Mouse (Mus musculus) heart, embryonic 16.5 days (tissue): ENCODE measurements around the gene Zfp609. TPM values are rescaled to one million over a fixed set of nuclear protein-coding genes. Genes with fewer than 3 reads are reported as not detected.

Experiments used
- ATAC-seq: fragments of 200-750 bp; cut with Nextera tagmentation; replicated peaks from 2 replicates; pipeline ENCODE4 v1.8.0; 2017; ENCODE audit warnings: moderate number of reproducible peaks; ENCODE audit not compliant: insufficient read depth, low FRiP score; ENCODE audit errors: extremely low read depth
- H3K27ac ChIP-seq: fragments of 300-500 bp; sonication (generic); 2 replicates; pipeline ENCODE4 v1.5.1; 2014; ENCODE audit warnings: mild to moderate bottlenecking, low read length, control low read depth, moderate library complexity
- H3K27me3 ChIP-seq: fragments of 300-500 bp; sonication (generic); 2 replicates; pipeline ENCODE4 v1.6.1; 2014; ENCODE audit warnings: low read length, mixed read lengths; ENCODE audit not compliant: control insufficient read depth, insufficient read depth
- H3K36me3 ChIP-seq: fragments of 300-500 bp; sonication (generic); 2 replicates; pipeline ENCODE4 v1.6.1; 2014; ENCODE audit not compliant: control insufficient read depth, insufficient read depth
- H3K4me1 ChIP-seq: fragments of 300-500 bp; sonication (generic); 2 replicates; pipeline ENCODE4 v1.6.1; 2014; ENCODE audit warnings: low read length, mixed read lengths; ENCODE audit not compliant: control insufficient read depth, insufficient read depth
- H3K4me2 ChIP-seq: fragments of 300-500 bp; sonication (generic); 2 replicates; pipeline ENCODE4 v1.6.1; 2014; ENCODE audit warnings: low read depth, mild to moderate bottlenecking, control low read depth, low read length
- H3K4me3 ChIP-seq: fragments of 300-500 bp; sonication (generic); 2 replicates; pipeline ENCODE4 v1.5.1; 2014; ENCODE audit warnings: mild to moderate bottlenecking, control low read depth, low read length
- H3K9ac ChIP-seq: fragments of 300-500 bp; sonication (generic); 2 replicates; pipeline ENCODE4 v1.6.1; 2014; ENCODE audit warnings: low read length, control low read depth
- H3K9me3 ChIP-seq: fragments of 300-500 bp; sonication (generic); replicated peaks from 2 replicates; pipeline ENCODE4 v1.6.1; 2016; ENCODE audit warnings: low read length; ENCODE audit not compliant: control insufficient read depth
- WGBS: fragments of 180-500 bp; shearing (Covaris S2); extraction: QIAGEN DNeasy Blood & Tissue Kit; methylation state at CpG from one replicate; pipeline ENCODE4 v1.1.7; 2014; 5-methylcytosine and 5-hydroxymethylcytosine counted together
- polyA plus RNA-seq: library from polyadenylated mRNA; unstranded; fragments of >200 nt; fragmentation: Nextera tagmentation; extraction: Ambion mirVana; gene quantifications from 2 replicates; pipeline ENCODE4 v1.2.1, GENCODE M21; 2015

Gene Zfp609
- polyA plus RNA-seq, 1 experiment from 2014 or later: 4.2 TPM

DNA sequence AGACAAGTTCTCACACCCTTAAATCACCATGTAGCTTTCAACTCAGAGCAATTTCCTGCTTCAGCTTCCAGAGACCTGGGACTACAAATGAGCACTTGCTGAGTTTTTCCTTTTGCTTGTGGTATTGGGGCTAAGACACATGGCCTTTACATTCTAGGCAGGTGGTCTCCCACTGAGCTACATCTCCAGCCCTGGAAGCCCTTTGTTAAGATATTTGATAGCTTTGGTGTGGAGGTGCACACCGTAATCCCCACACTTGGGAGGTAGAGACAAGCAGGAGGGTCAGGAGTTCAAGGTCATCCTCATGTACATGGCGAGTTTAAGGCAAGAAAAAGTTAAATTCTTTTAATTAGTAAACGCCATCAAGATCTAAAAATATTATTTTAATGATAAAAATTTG lies 145.2 kb downstream of the Zfp609 start:
- H3K4me1 ChIP-seq: peaks cover 48% of the 10 kb centered on the region
- no peak overlapping the region for H3K27ac ChIP-seq
- ATAC-seq: no peak
- no peaks in the 10 kb centered on the region for H3K9me3 ChIP-seq
- no peak overlapping the region for H3K4me2 ChIP-seq
- 83% methylated on average over 3 of the region's 3 CpGs for WGBS
- no peak overlapping the region for H3K4me3 ChIP-seq
- H3K36me3 ChIP-seq: peaks cover 8% of the 10 kb centered on the region
- H3K27me3 ChIP-seq: no peaks in the 10 kb centered on the region
- H3K9ac ChIP-seq: no peak overlapping the region

DNA sequence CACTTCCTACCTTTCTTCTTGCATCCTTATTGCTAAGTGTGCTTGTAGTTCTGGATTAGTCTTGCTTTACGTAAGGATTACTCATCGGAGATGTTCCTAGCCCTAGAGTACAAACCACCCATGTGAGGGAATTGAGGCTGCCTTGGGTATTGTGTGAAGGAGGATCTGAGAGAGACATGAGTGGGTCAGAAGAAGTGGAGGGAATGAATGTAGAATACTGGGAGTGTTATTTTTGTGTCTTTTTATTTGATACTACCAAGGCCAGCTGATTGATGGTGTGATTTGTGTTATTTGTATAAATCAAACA lies 145.8 kb downstream of the Zfp609 start:
- WGBS: 85% methylated on average over 2 of the region's 2 CpGs
- Histone ChIP-seq H3K4me3 (no peak overlapping the region), H3K9ac (no peak overlapping the region), H3K4me1 (peaks cover 49% of the 10 kb centered on the region), H3K27ac (no peak overlapping the region), H3K36me3 (peaks cover 4% of the 10 kb centered on the region; the same call in 1 of the 2 replicates), H3K9me3 (no peaks in the 10 kb centered on the region), H3K4me2 (no peak overlapping the region; the same call in 1 of the 2 replicates), H3K27me3 (no peaks in the 10 kb centered on the region)
- ATAC-seq: no peak

DNA sequence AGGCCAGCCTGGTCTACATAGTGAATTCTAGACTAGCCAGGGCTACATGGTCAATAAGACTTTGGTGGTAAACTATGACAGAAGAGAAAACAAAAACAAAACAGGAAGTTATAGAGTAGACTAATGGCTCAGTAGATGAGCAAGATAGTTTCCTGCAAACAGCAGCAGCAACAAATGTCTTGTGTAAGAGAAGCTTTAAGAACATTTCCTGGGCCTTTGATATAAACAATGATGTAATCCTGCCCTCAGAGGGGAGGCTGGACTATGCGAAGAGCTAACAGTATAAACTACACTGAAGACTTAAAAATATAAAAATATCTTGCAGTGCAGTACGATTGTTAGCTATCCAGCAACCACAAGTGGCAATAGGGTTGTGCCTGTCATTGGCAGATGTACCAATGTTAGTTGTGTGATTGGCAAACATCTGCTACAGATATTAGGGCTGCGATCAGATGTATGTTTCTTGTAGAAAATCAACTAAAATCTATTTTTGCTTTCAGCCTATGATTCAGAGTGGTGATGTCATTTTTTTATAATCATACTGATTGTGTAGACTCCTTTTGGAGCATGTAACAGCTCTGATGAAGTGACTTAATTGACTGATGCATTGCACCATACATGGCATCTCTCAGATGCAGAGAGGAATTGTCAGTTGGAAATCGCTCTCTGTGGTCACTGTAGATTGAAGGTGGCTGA lies 146.3 kb downstream of the Zfp609 start:
- H3K27ac ChIP-seq: peak overlapping the region; percentile 90; the same call in 1 of the 2 replicates
- H3K4me3 ChIP-seq: no peak overlapping the region
- no peak overlapping the region for H3K9ac ChIP-seq
- H3K4me2 ChIP-seq: no peak overlapping the region; the same call in 1 of the 2 replicates
- H3K9me3 ChIP-seq: no peaks in the 10 kb centered on the region
- peaks cover under 1% of the 10 kb centered on the region; the same call in 1 of the 2 replicates for H3K36me3 ChIP-seq
- no peaks in the 10 kb centered on the region for H3K27me3 ChIP-seq
- ATAC-seq: no peak
- H3K4me1 ChIP-seq: peaks cover 49% of the 10 kb centered on the region
- 66% methylated on average over 4 of the region's 4 CpGs for WGBS

DNA sequence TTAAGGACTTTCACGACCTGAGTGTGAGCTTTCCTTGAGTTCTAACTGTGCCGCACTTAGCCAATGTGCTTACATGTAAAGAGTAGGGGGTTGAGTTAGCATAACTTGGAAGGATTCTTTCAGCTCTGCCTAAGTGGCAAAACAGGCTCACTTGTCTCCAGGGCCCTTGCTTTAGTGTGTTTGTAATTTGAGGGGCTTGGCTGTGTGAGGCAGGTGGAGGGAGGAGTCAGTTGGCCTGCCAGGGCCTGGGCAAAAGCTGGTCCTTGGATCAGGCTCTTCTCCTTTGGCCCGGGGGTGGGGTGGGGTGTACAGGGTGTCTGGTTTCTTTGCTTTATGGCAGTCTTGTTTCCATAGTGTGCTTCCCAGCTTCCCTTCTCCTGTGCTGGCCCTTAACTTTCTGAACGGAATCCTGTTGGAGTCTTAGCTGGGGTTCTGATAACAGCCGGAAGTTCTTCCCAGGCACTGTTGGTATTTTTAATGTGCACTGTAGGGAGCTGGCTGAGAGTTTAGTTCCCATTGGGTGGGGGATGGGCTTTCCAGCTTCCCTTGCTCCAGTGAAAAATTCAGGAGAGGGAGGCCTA lies 148.1 kb downstream of the Zfp609 start:
- H3K27ac ChIP-seq: peak overlapping the region; percentile 90
- no peaks in the 10 kb centered on the region for H3K36me3 ChIP-seq
- peak overlapping the region; percentile 46 for H3K9ac ChIP-seq
- peak overlapping the region; percentile 78 for H3K4me2 ChIP-seq
- no peaks in the 10 kb centered on the region for H3K9me3 ChIP-seq
- ATAC-seq: peak; percentile 14; the same call in 1 of the 2 replicates
- 10% methylated on average over 5 of the region's 5 CpGs for WGBS
- H3K27me3 ChIP-seq: no peaks in the 10 kb centered on the region
- peak overlapping the region; percentile 64 for H3K4me3 ChIP-seq
- peaks cover 52% of the 10 kb centered on the region for H3K4me1 ChIP-seq

DNA sequence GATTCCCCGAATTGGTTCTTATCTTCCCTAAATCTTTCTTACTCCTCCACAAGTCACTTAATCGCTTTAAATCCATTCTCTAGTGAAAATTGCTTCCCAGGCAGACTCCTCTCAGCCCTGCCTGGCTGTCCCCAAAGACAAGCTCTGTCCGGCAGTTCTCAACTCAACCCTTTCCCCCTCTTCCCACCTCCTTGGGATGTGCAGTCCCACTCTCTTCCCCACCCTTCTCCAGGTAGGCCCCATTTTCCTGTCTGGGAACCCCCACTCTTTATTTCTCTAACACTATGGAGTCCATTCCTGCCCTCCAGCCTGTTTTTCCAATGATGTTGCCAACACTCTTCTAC lies 150.3 kb downstream of the Zfp609 start:
- 6% methylated on average over 3 of the region's 3 CpGs for WGBS
- H3K4me2 ChIP-seq: peak overlapping the region; percentile 78
- no peaks in the 10 kb centered on the region for H3K27me3 ChIP-seq
- no peak for ATAC-seq
- peaks cover 57% of the 10 kb centered on the region for H3K4me1 ChIP-seq
- no peaks in the 10 kb centered on the region for H3K9me3 ChIP-seq
- peak overlapping the region; percentile 59 for H3K27ac ChIP-seq
- H3K36me3 ChIP-seq: no peaks in the 10 kb centered on the region
- peak overlapping the region; percentile 82 for H3K9ac ChIP-seq
- peak overlapping the region; percentile 64 for H3K4me3 ChIP-seq

DNA sequence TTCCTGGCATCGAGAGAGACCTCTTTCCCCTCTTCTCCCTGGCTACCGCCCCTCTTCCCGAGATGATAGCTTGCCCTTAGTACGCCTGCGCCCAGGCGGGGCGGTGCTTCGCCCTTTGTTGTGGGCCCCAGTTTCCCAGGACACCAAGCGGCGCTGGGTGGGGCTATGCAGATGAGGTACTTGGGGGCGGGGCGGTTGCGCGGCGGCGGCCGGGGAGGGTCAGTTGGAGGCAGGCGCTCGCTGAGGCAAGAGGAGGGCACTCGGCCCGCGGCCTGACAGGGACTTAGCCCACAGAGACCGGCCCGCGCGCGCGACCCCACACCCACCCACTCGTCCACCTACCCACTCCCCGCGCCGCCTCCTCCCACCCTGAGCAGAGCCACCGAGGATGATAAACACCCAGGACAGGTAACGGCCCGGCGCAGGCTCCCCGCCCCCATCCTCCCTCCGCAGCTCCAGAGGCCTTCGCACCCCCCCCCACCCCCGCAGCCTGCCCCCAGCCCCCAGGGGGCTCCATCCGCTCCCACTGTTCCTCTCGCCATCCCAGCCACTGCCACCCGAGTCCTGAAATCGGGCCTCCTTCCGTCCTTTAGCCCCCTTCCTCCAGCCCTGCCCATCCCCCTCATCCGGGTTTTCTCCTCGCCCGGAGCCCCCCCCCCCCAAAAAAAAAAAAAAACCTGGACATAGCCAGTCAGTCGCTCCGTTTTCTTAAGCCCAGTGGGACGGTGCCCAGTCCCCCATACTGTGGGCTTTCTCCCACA lies 150.8 kb downstream of the Zfp609 start:
- H3K27ac ChIP-seq: peak overlapping the region; percentile 59
- H3K9ac ChIP-seq: peak overlapping the region; percentile 82
- peak; percentile 95 for ATAC-seq
- H3K4me1 ChIP-seq: peaks cover 59% of the 10 kb centered on the region
- H3K4me3 ChIP-seq: peak overlapping the region; percentile 64
- peak overlapping the region; percentile 78 for H3K4me2 ChIP-seq
- H3K9me3 ChIP-seq: no peaks in the 10 kb centered on the region
- WGBS: 1% methylated on average over 41 of the region's 51 CpGs
- H3K36me3 ChIP-seq: no peaks in the 10 kb centered on the region
- H3K27me3 ChIP-seq: no peaks in the 10 kb centered on the region

DNA sequence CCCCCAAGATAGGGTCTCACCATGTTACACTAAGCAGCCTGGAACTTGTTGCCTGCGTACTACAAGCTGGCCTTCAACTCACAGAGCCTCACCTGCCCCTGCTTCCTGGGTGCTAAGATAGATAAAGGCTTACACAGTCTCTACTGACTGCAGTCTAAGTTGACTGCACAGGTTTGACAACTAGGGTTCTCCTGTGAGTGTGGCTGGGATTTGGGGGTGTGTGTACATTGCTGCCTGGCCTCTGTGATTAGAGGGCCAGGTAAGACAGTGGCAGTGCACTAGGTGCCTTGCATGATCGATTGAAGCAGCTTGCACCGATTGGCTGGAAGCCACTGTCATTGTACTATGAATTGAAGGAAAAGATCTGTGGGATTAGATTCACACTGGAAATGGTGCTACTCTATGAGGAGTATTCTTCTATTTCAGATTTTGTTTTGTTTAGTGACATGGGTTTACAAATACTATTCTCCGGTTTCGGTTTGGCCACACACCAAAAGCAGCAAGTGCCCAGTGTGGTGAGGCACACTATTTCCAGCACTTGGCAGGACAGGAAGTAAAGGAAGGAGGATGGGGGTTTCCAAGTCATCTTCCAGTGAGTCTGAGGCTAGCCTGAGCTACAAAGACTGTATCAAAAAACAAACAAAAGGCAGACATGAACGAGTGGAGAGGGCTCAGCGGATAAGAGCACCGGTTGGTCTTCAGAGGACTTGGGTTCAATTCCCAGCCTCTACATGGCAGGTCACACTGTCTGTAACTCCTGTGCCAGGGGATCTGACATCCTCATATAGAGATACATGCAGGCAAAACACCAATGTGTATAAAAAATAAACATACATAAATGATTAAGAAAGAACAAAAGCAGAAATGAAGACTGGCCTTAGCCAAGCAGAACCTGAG lies 151.7 kb downstream of the Zfp609 start:
- WGBS: 48% methylated on average over 8 of the region's 8 CpGs
- H3K9ac ChIP-seq: peak overlapping the region; percentile 64
- H3K4me3 ChIP-seq: peak overlapping the region; percentile 64
- H3K4me2 ChIP-seq: peak overlapping the region; percentile 60
- H3K4me1 ChIP-seq: peaks cover 56% of the 10 kb centered on the region
- H3K36me3 ChIP-seq: no peaks in the 10 kb centered on the region
- H3K27ac ChIP-seq: peak overlapping the region; percentile 55
- no peaks in the 10 kb centered on the region for H3K9me3 ChIP-seq
- H3K27me3 ChIP-seq: no peaks in the 10 kb centered on the region
- no peak for ATAC-seq

DNA sequence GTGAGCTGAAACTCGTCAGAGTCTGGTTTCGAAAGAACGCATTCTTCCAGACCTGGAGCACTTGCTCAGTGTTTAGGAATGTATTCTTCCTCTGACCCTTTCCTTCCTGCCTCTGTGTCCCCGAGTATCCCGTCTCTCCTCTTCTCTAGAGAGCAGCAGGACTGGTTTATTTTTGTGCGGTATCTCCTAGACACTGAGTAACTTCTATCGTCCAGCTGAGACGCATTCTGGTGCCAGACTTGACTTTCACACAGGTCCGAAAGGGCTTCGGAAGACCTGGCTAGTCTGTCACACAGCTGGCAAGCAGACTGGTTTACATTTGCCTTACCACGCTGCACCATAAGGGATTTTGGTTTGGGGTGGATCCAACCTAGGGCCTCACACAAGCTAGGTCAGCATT lies 154.4 kb downstream of the Zfp609 start:
- no peaks in the 10 kb centered on the region for H3K36me3 ChIP-seq
- H3K4me3 ChIP-seq: no peak overlapping the region
- peak overlapping the region; percentile 77 for H3K27ac ChIP-seq
- no peaks in the 10 kb centered on the region for H3K9me3 ChIP-seq
- peaks cover 29% of the 10 kb centered on the region for H3K4me1 ChIP-seq
- ATAC-seq: no peak
- H3K9ac ChIP-seq: no peak overlapping the region
- WGBS: 26% methylated on average over 11 of the region's 11 CpGs
- no peaks in the 10 kb centered on the region for H3K27me3 ChIP-seq
- no peak overlapping the region for H3K4me2 ChIP-seq
